Mouse (Mus musculus) heart, adult 2 months (tissue): ENCODE measurements at regions not wholly inside any gene's neighbourhood (a gene's known extent, or its start where the extent isn't known, plus 50 kb on each side); places are given as distances from the start of the nearest gene placed in this dataset.

Experiments
- CTCF ChIP-seq: fragments of 200-600 bp; IDR thresholded peaks from 2 replicates; pipeline ENCODE4 v1.8.1; 2022; ENCODE audit warnings: antibody characterized with exemption, mild to moderate bottlenecking, moderate library complexity
- POLR2A ChIP-seq: fragments of 200-500 bp; IDR thresholded peaks from 2 replicates; pipeline ENCODE4 v1.6.1; 2011; ENCODE audit warnings: mild to moderate bottlenecking, low read depth, low read length, control low read depth; ENCODE audit not compliant: insufficient read depth

GRCm38 (mm10) chr4:124506083-124506647 is 104.4 kb downstream of the 3100002H09Rik start:
- TF ChIP-seq POLR2A = no peak
- no peak for TF ChIP-seq CTCF
